Mouse (Mus musculus): ENCODE measurements at regions not wholly inside any gene's neighbourhood (a gene's known extent, or its start where the extent isn't known, plus 50 kb on each side); places are given as distances from the start of the nearest gene placed in this dataset.

DNA sequence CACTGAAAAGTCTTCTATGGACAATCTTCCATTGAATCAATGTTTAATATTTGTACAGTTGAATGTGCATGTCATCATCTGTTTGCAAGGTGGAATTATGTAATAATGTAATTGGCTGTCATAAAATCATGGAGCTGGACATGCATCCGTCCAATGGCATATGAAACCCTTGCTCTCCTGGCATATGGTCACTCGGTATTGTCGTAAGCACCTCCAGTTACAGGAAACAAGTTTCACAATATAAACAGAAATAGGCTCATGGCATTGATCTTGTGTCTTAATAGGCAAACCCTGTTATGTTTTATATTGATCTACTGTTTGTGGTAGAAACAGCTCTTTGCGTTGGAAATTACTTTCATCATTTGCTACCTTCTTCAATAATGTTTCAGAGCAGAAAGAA is 50.2 kb upstream of the Egfr start:
- TF ChIP-seq CTCF (IDR thresholded peaks at IDR 0.05; ENCODE audit: insufficient read depth, low read depth, low read length) (no peak), POLR2A (IDR thresholded peaks at IDR 0.05; ENCODE audit: insufficient read depth, low read depth, low read length) (no peak)
- Histone ChIP-seq H3K4me1 (ENCODE audit: control insufficient read depth, insufficient read depth, low read length) (no peaks in the 10 kb centered on the region), H3K27ac (ENCODE audit: insufficient read depth, low read depth, low read length) (no peak overlapping the region), H3K4me3 (ENCODE audit: insufficient read depth, low read depth, low read length) (no peak overlapping the region)
- 93% methylated on average over 4 of the region's 4 CpGs for WGBS
